In the genomic region with DNA sequence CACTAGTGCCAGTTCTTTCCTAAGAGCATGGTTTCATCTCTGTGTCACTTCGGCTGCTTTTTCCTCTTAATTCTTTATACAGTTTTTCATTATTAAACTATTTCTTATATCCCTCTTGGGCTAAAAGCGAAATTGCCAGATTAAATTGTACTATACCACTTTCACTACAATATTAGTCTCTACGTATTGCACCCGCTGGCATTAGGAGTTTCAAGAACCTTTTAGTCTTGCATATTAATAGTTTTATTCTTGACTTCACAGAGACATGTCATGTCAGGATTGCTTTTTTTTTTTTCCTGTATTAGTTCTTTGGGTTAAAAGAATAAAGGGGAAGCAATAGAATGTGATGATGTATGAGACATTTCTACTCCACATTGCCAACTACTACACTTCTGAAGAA, we compare ENCODE assay signal across 15 mouse cellular contexts.
"Had no signal": no experiment of that assay in that cellular context is flagged by ENCODE, and none has a peak within 500 bp of the region (broad histone marks: within the 10 kb centered on the region; RNA-seq: fewer than 3 reads in every experiment).

No protein-coding gene starts in this region.

- H3K9me3 ChIP-seq: neural tube, embryonic 15.5 days; stomach, embryonic 15.5 days had no signal

- H3K36me3 ChIP-seq: neural tube, embryonic 15.5 days; stomach, embryonic 15.5 days had no signal

- H3K27me3 ChIP-seq: neural tube, embryonic 15.5 days; stomach, embryonic 15.5 days had no signal

- H3K9ac ChIP-seq: neural tube, embryonic 15.5 days; stomach, embryonic 15.5 days had no signal

- H3K4me3 ChIP-seq: neural tube, embryonic 15.5 days; stomach, embryonic 15.5 days had no signal

- H3K4me1 ChIP-seq: neural tube, embryonic 15.5 days; stomach, embryonic 15.5 days had no signal

- DNase-seq: retina, postnatal 1 day; right cerebral cortex, adult 18-20 months; right cerebral cortex, postnatal 14 days; right cerebral cortex, postnatal 25 days; right cerebral cortex, postnatal 4 days; spleen, adult 18-20 months; thymus, adult 18-20 months; thymus, adult 2 months; thymus, postnatal 14 days; thymus, postnatal 25 days; thymus, postnatal 36 days; thymus, postnatal 4 days had no signal

- H3K4me2 ChIP-seq: neural tube, embryonic 15.5 days; stomach, embryonic 15.5 days had no signal

- H3K27ac ChIP-seq: neural tube, embryonic 15.5 days; stomach, embryonic 15.5 days; stomach, postnatal 0 days had no signal
